Mouse (Mus musculus): ENCODE data around the gene Ahrr. TPM values are rescaled to one million over a fixed set of nuclear protein-coding genes. Genes with fewer than 3 reads are reported as not detected.

The Ahrr gene
- 0.43 and 0.54 TPM in 2 replicates for polyA plus RNA-seq (2015; fragmentation: Nextera tagmentation; extraction: Ambion mirVana)

DNA sequence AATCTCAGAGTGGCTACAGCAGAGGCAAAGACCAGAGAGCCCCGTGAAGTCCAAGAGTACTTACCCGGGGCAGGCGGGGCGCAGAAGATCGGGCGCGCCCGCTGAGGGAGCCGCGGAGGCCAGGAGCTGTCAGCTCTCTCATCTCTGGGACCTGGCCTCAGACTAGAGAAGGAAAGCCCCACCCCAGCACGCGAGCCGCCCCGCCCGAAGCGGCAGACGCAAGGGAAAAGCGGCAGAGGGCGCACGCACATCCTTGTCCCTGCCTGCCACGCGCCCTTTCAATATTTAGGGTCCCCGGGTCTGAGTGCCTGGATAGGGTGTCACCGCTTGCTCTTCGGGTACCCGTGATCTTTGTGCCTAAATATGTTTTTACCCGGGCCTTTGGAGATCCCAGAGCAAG lies at the start of gene Ahrr:
TSS of gene Ahrr (minus strand) at position 165 of the 400 bp plus-strand sequence.
- no peak within 1 kb of the TSS for H3K27ac ChIP-seq (ENCODE audit: low read length)
- ATAC-seq, result peak; percentile 87
- peak within 1 kb of the TSS; percentile 51 for H3K4me2 ChIP-seq (ENCODE audit: low read depth, low read length)
- no peaks in the 10 kb centered on the region for H3K9me3 ChIP-seq (ENCODE audit: control insufficient read depth, low read length)
- peaks cover 6% of the 10 kb centered on the region; the same call in 1 of the 2 replicates for H3K27me3 ChIP-seq (replicated peaks; ENCODE audit: control insufficient read depth, insufficient read depth, low read length)
- peak within 1 kb of the TSS; percentile 44; the same call in 1 of the 2 replicates for H3K9ac ChIP-seq (ENCODE audit: low read depth, low read length)
- H3K4me1 ChIP-seq (ENCODE audit: control insufficient read depth, insufficient read depth, low read length), result peaks cover 5% of the 10 kb centered on the region; the same call in 1 of the 2 replicates
- under 1% methylated on average over 26 of the region's 27 CpGs for WGBS
- peak within 1 kb of the TSS; percentile 27 for H3K4me3 ChIP-seq (ENCODE audit: low read length)
- H3K36me3 ChIP-seq (ENCODE audit: control insufficient read depth, insufficient read depth, low read length), result no peaks in the 10 kb centered on the region

DNA sequence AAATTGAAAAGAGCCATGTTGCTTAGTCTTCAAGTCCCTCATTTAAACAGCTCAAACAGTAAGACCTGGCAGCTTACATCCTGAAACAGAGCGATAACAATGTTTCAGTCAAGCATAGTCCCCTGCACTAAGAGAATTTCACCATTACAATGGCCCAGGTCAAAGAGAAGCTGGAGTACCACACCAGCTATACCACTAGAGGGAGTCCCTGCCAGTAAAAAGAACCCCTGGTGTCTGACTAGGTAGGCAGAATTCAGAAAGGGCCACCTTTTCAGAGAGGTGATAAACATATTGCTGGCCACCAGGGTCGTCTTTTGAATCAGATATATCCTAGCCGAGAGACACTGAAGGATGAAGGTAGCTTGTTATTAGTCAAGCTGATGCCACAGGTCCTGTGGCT lies 48.9 kb upstream of the Ahrr start:
- H3K9ac ChIP-seq (ENCODE audit: low read depth, low read length), result no peak overlapping the region
- H3K4me2 ChIP-seq (ENCODE audit: low read depth, low read length), result no peak overlapping the region
- WGBS, result 52% methylated on average over 3 of the region's 3 CpGs
- H3K9me3 ChIP-seq (ENCODE audit: control insufficient read depth, low read length), result no peaks in the 10 kb centered on the region
- no peaks in the 10 kb centered on the region for H3K27me3 ChIP-seq (replicated peaks; ENCODE audit: control insufficient read depth, insufficient read depth, low read length)
- no peaks in the 10 kb centered on the region for H3K4me1 ChIP-seq (ENCODE audit: control insufficient read depth, insufficient read depth, low read length)
- no peak overlapping the region for H3K4me3 ChIP-seq (ENCODE audit: low read length)
- peak; percentile 48; the same call in 1 of the 2 replicates for ATAC-seq
- no peak overlapping the region for H3K27ac ChIP-seq (ENCODE audit: low read length)
- H3K36me3 ChIP-seq (ENCODE audit: control insufficient read depth, insufficient read depth, low read length), result peaks cover 10% of the 10 kb centered on the region; the same call in 1 of the 2 replicates

DNA sequence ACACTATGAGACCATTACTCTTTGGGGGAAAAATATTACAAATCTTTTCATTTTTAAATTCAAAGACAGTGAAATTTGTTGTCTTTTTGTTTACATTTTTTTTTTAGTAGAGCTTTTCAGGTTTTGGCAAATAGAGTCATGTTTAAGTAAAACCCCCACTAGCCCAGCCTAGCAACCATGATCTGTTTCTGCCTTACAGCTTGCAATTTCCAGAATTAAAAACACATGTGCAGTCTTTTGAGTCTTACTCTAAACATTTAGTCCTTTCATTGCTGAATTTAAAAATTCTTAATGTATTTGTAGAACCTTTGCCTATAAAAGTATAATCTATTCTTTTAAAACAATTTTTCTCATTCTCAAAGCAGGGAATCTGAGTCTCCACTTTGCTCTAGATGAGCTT lies 37.2 kb upstream of the Ahrr start:
- Histone ChIP-seq H3K4me1 (ENCODE audit: control insufficient read depth, insufficient read depth, low read length) (no peaks in the 10 kb centered on the region), H3K27ac (ENCODE audit: low read length) (no peak overlapping the region), H3K36me3 (ENCODE audit: control insufficient read depth, insufficient read depth, low read length) (peaks cover 18% of the 10 kb centered on the region), H3K4me2 (ENCODE audit: low read depth, low read length) (no peak overlapping the region), H3K9ac (ENCODE audit: low read depth, low read length) (no peak overlapping the region), H3K9me3 (ENCODE audit: control insufficient read depth, low read length) (no peaks in the 10 kb centered on the region), H3K4me3 (ENCODE audit: low read length) (no peak overlapping the region), H3K27me3 (replicated peaks; ENCODE audit: control insufficient read depth, insufficient read depth, low read length) (no peaks in the 10 kb centered on the region)
- ATAC-seq, result no peak

DNA sequence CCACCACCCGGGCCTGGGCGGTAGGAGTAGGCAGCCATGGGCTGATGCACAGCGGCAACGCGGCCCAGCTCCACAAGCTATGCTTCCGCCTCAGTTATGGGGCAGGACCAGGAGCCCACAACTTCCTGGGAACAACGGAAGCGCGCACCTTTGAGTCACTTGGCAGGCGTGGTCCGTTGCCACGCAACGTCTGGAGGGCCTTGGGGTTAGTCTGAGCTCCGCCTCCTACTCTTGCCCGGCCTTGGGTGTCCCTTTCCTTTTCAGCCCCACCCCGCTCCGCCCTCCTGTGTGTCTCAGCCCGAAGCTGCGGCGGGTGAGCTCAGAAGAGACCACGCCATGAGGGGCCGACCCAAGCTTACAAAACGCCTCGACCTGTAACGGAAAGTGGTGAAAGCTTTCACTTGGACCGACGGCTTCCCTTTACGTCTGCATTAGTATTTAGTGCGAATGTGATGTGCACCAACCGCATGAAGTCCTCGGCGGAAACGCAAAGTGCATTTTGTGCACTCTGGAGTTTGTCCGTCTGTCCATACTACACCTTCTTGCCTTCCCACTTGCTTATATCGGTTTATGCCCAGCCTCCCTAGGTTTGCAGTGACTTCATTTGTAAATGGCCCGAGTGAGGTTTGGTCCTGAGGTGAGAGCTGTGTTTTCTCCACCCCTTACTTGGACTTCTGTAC lies 25.2 kb upstream of the Ahrr start, which contains the start of gene Pdcd6:
TSS of gene Pdcd6 (minus strand) at position 411 of the 680 bp plus-strand sequence.
- H3K4me1 ChIP-seq (ENCODE audit: control insufficient read depth, insufficient read depth, low read length), result peaks cover 9% of the 10 kb centered on the region
- H3K4me2 ChIP-seq (ENCODE audit: low read depth, low read length), result peak within 1 kb of the TSS; percentile 55
- H3K36me3 ChIP-seq (ENCODE audit: control insufficient read depth, insufficient read depth, low read length), result peaks cover 6% of the 10 kb centered on the region
- H3K27me3 ChIP-seq (replicated peaks; ENCODE audit: control insufficient read depth, insufficient read depth, low read length), result no peaks in the 10 kb centered on the region
- H3K9ac ChIP-seq (ENCODE audit: low read depth, low read length), result peak within 1 kb of the TSS; percentile 95
- H3K27ac ChIP-seq (ENCODE audit: low read length), result peak within 1 kb of the TSS; percentile 87
- H3K4me3 ChIP-seq (ENCODE audit: low read length), result peak within 1 kb of the TSS; percentile 97
- ATAC-seq, result peak; percentile 99
- WGBS, result under 1% methylated on average over 36 of the region's 36 CpGs
- H3K9me3 ChIP-seq (ENCODE audit: control insufficient read depth, low read length), result no peaks in the 10 kb centered on the region

DNA sequence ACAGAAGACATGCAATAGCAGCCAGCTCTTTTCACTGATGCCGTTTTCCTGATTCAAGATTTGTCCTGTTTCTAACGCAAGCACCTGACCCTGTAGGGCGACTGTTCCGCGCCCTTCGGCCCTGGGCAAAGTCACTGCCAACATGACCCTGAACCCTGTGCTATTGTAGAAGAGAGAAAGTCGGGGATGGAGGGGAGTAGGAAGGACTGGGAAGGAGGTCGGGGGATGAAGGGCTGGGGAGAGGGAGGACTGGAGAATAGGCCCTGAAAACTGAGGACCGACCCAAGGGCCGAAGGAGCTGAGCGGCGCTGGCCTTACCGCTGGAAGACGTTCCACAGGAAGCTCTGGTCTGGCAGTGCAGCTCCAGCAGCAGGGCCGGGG lies 24.6 kb upstream of the Ahrr start:
- peak overlapping the region; percentile 95 for H3K9ac ChIP-seq (ENCODE audit: low read depth, low read length)
- ATAC-seq, result peak; percentile 61; the same call in 1 of the 2 replicates
- WGBS, result 4% methylated on average over 15 of the region's 15 CpGs
- H3K4me1 ChIP-seq (ENCODE audit: control insufficient read depth, insufficient read depth, low read length), result peaks cover 9% of the 10 kb centered on the region
- H3K4me3 ChIP-seq (ENCODE audit: low read length), result peak overlapping the region; percentile 97
- H3K4me2 ChIP-seq (ENCODE audit: low read depth, low read length), result peak overlapping the region; percentile 55
- H3K27me3 ChIP-seq (replicated peaks; ENCODE audit: control insufficient read depth, insufficient read depth, low read length), result no peaks in the 10 kb centered on the region
- H3K9me3 ChIP-seq (ENCODE audit: control insufficient read depth, low read length), result no peaks in the 10 kb centered on the region
- H3K27ac ChIP-seq (ENCODE audit: low read length), result peak overlapping the region; percentile 87
- peaks cover 4% of the 10 kb centered on the region for H3K36me3 ChIP-seq (ENCODE audit: control insufficient read depth, insufficient read depth, low read length)

DNA sequence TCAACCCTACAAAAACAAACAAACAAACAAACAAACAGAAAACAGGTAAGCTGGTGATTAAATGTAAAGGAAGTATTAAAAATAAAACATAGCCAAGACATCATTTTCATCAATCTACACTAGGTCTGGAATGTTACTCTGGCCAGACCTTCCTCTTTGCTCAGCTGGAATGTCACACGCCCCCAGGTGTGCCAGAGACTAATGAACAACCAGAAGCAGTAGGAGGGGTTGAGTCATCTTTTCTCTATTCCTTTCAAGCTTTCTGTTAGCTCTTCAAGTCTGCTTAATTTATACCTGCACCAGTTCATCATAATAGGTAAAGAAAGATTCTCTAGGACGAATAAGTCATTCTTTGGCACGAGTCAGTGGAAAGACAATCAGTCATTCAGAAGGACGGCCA lies 24.3 kb upstream of the Ahrr start:
- 19% methylated on average over 4 of the region's 4 CpGs for WGBS
- peak overlapping the region; percentile 87 for H3K27ac ChIP-seq (ENCODE audit: low read length)

DNA sequence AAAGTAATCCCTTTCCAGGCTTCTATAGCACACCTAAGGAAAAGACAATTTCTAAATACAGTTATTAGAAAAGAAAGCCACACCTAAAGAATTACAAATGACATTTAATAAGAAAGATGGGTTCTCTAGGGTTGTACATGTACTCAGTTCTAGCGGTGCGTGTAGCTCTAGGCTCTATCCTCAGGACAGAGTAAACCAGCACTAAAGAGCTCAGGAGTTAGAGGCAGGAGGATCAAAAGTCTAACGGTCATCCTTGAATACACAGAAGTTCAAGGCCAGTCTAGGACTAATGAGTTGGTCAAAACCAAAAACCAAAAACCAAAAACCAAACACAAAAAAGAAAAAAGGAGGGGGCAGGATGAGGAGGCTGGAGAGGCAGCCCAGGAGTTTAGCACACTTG lies 22.5 kb upstream of the Ahrr start:
- no peak overlapping the region for H3K4me2 ChIP-seq (ENCODE audit: low read depth, low read length)
- H3K9ac ChIP-seq (ENCODE audit: low read depth, low read length), result no peak overlapping the region
- H3K9me3 ChIP-seq (ENCODE audit: control insufficient read depth, low read length), result no peaks in the 10 kb centered on the region
- ATAC-seq, result no peak
- peaks cover 3% of the 10 kb centered on the region; the same call in 1 of the 2 replicates for H3K36me3 ChIP-seq (ENCODE audit: control insufficient read depth, insufficient read depth, low read length)
- H3K4me3 ChIP-seq (ENCODE audit: low read length), result no peak overlapping the region
- H3K27ac ChIP-seq (ENCODE audit: low read length), result no peak overlapping the region
- no peaks in the 10 kb centered on the region for H3K27me3 ChIP-seq (replicated peaks; ENCODE audit: control insufficient read depth, insufficient read depth, low read length)
- 95% methylated on average over 3 of the region's 3 CpGs for WGBS
- H3K4me1 ChIP-seq (ENCODE audit: control insufficient read depth, insufficient read depth, low read length), result peaks cover 9% of the 10 kb centered on the region

More for the DNA sequence above, 24.3 kb upstream of the Ahrr start:
- 0 out of 2 replicates have a peak, but pooled peaks have one; percentile 16 for ATAC-seq
- Histone ChIP-seq H3K27me3 (replicated peaks; ENCODE audit: control insufficient read depth, insufficient read depth, low read length) (no peaks in the 10 kb centered on the region), H3K4me1 (ENCODE audit: control insufficient read depth, insufficient read depth, low read length) (peaks cover 9% of the 10 kb centered on the region), H3K9ac (ENCODE audit: low read depth, low read length) (peak overlapping the region; percentile 95), H3K4me2 (ENCODE audit: low read depth, low read length) (peak overlapping the region; percentile 55), H3K4me3 (ENCODE audit: low read length) (peak overlapping the region; percentile 97), H3K9me3 (ENCODE audit: control insufficient read depth, low read length) (no peaks in the 10 kb centered on the region), H3K36me3 (ENCODE audit: control insufficient read depth, insufficient read depth, low read length) (peaks cover 4% of the 10 kb centered on the region; the same call in 1 of the 2 replicates)

DNA sequence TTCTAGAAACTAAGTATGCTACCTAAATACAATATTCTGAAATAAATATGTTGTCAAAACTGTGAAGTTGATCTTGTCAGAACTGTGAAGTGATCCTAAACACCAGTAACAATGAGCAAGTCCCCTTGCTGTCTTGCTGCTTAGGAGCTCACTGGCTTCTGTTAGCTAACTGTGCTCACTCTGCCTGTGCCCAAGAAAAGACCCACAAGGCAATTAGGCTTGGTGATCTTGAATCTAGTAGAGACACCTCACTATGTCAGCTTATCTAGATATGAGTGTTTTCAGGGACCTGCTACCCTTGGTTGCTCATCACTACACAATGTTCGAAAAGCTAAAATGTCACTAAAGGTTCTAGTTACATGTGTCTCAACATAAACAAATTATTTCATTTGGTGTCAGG lies 13.6 kb upstream of the Ahrr start:
- WGBS, result 98% methylated on average over 1 of the region's 1 CpGs
- Histone ChIP-seq H3K4me3 (ENCODE audit: low read length) (no peak overlapping the region), H3K4me1 (ENCODE audit: control insufficient read depth, insufficient read depth, low read length) (no peaks in the 10 kb centered on the region), H3K27me3 (replicated peaks; ENCODE audit: control insufficient read depth, insufficient read depth, low read length) (no peaks in the 10 kb centered on the region), H3K4me2 (ENCODE audit: low read depth, low read length) (no peak overlapping the region), H3K9ac (ENCODE audit: low read depth, low read length) (no peak overlapping the region), H3K36me3 (ENCODE audit: control insufficient read depth, insufficient read depth, low read length) (peaks cover 4% of the 10 kb centered on the region), H3K27ac (ENCODE audit: low read length) (no peak overlapping the region), H3K9me3 (ENCODE audit: control insufficient read depth, low read length) (no peaks in the 10 kb centered on the region)
- no peak for ATAC-seq

DNA sequence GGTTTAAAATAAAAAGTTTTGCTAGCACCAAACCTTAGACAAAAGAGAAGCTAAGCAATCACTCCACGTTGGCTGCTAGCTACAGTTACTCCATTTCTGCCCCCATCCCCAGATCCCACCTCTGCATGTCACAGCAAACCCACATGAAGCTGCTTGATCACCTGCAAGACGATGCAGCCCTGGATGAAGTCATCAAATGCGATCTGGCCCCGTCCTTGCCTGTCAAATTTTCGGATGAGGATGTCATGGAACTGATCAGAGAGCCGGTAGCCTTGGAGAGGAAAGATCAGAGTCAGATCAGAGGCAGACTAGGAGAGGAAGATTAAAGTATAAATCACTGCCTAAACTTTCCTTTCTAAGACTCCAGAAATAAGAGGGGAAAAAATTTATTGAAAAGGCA lies 13.2 kb upstream of the Ahrr start:
- no peaks in the 10 kb centered on the region for H3K9me3 ChIP-seq (ENCODE audit: control insufficient read depth, low read length)
- no peak overlapping the region for H3K27ac ChIP-seq (ENCODE audit: low read length)
- H3K4me2 ChIP-seq (ENCODE audit: low read depth, low read length), result no peak overlapping the region
- no peak for ATAC-seq
- H3K9ac ChIP-seq (ENCODE audit: low read depth, low read length), result no peak overlapping the region
- 94% methylated on average over 6 of the region's 6 CpGs for WGBS
- peaks cover 3% of the 10 kb centered on the region; the same call in 1 of the 2 replicates for H3K36me3 ChIP-seq (ENCODE audit: control insufficient read depth, insufficient read depth, low read length)
- H3K27me3 ChIP-seq (replicated peaks; ENCODE audit: control insufficient read depth, insufficient read depth, low read length), result no peaks in the 10 kb centered on the region
- no peak overlapping the region for H3K4me3 ChIP-seq (ENCODE audit: low read length)
- no peaks in the 10 kb centered on the region for H3K4me1 ChIP-seq (ENCODE audit: control insufficient read depth, insufficient read depth, low read length)

Measured in intestine, embryonic 16.5 days (tissue).